Mouse (Mus musculus): ENCODE measurements around the gene Ctps.

Gene Ctps

GRCm38 (mm10) chr4:120571691-120572090, 1.6 kb upstream of the Ctps start:
- in situ Hi-C loops (cut with MboI; ENCODE audit: low sequenced_read_pairs) = no loop called here

- in situ Hi-C loops (cut with MboI; ENCODE audit: low sequenced_read_pairs) = no loop called here
These were observed 991 bp upstream of the Ctps start for GRCm38 (mm10) chr4:120571070-120571464.

- in situ Hi-C loops (cut with MboI; ENCODE audit: low sequenced_read_pairs) = no loop called here
These were observed 478 bp upstream of the Ctps start for GRCm38 (mm10) chr4:120570438-120571069.

- in situ Hi-C loops (cut with MboI; ENCODE audit: low sequenced_read_pairs) = no loop called here
These were observed 1.1 kb downstream of the Ctps start for GRCm38 (mm10) chr4:120569025-120569424.

- in situ Hi-C loops (cut with MboI; ENCODE audit: low sequenced_read_pairs) = no loop called here
These were observed 2.1 kb downstream of the Ctps start for GRCm38 (mm10) chr4:120568005-120568404.

- in situ Hi-C loops (cut with MboI; ENCODE audit: low sequenced_read_pairs) = no loop called here
These were observed 4.3 kb downstream of the Ctps start for GRCm38 (mm10) chr4:120565726-120566125.

GRCm38 (mm10) chr4:120556592-120556991, 13.5 kb downstream of the Ctps start:
- in situ Hi-C loops (cut with MboI; ENCODE audit: low sequenced_read_pairs) = no loop called here

- in situ Hi-C loops (cut with MboI; ENCODE audit: low sequenced_read_pairs) = no loop called here
These were observed 25.2 kb downstream of the Ctps start for GRCm38 (mm10) chr4:120544896-120545295.

- in situ Hi-C loops (cut with MboI; ENCODE audit: low sequenced_read_pairs) = no loop called here
These were observed 31.4 kb downstream of the Ctps start for GRCm38 (mm10) chr4:120538664-120539063.

GRCm38 (mm10) chr4:120531986-120532385, 38.1 kb downstream of the Ctps start, which contains the start of gene Slfnl1:
Gene Slfnl1 (plus strand): TSS chr4:120532231.
- in situ Hi-C loops (cut with MboI; ENCODE audit: low sequenced_read_pairs) = no loop called here

GRCm38 (mm10) chr4:120528171-120528570, 41.9 kb downstream of the Ctps start:
- in situ Hi-C loops (cut with MboI; ENCODE audit: low sequenced_read_pairs) = no loop called here

- in situ Hi-C loops (cut with MboI; ENCODE audit: low sequenced_read_pairs) = no loop called here
These were observed 47.0 kb downstream of the Ctps start for GRCm38 (mm10) chr4:120523092-120523491.

- in situ Hi-C loops (cut with MboI; ENCODE audit: low sequenced_read_pairs) = no loop called here
These were observed 47.7 kb downstream of the Ctps start for GRCm38 (mm10) chr4:120522351-120522750.

GRCm38 (mm10) chr4:120521761-120522160, 48.3 kb downstream of the Ctps start:
- in situ Hi-C loops (cut with MboI; ENCODE audit: low sequenced_read_pairs) = no loop called here

GRCm38 (mm10) chr4:120517335-120517734, 52.7 kb downstream of the Ctps start:
- in situ Hi-C loops (cut with MboI; ENCODE audit: low sequenced_read_pairs) = no loop called here

GRCm38 (mm10) chr4:120516907-120517306, 53.2 kb downstream of the Ctps start:
- in situ Hi-C loops (cut with MboI; ENCODE audit: low sequenced_read_pairs) = no loop called here

GRCm38 (mm10) chr4:120516491-120516890, 53.6 kb downstream of the Ctps start:
- in situ Hi-C loops (cut with MboI; ENCODE audit: low sequenced_read_pairs) = no loop called here

- in situ Hi-C loops (cut with MboI; ENCODE audit: low sequenced_read_pairs) = no loop called here
These were observed 55.7 kb downstream of the Ctps start for GRCm38 (mm10) chr4:120514366-120514765.

- in situ Hi-C loops (cut with MboI; ENCODE audit: low sequenced_read_pairs) = no loop called here
These were observed 58.9 kb downstream of the Ctps start for GRCm38 (mm10) chr4:120511203-120511602.

- in situ Hi-C loops (cut with MboI; ENCODE audit: low sequenced_read_pairs) = no loop called here
These were observed 63.1 kb downstream of the Ctps start for GRCm38 (mm10) chr4:120506955-120507354.
